Mouse (Mus musculus): Measurements from ENCODE around the gene Ankrd13c. TPM values are rescaled to one million over a fixed set of nuclear protein-coding genes. Genes with fewer than 3 reads are reported as not detected.

Ankrd13c gene
- polyA plus RNA-seq, 1 experiment = 71.7 TPM

DNA sequence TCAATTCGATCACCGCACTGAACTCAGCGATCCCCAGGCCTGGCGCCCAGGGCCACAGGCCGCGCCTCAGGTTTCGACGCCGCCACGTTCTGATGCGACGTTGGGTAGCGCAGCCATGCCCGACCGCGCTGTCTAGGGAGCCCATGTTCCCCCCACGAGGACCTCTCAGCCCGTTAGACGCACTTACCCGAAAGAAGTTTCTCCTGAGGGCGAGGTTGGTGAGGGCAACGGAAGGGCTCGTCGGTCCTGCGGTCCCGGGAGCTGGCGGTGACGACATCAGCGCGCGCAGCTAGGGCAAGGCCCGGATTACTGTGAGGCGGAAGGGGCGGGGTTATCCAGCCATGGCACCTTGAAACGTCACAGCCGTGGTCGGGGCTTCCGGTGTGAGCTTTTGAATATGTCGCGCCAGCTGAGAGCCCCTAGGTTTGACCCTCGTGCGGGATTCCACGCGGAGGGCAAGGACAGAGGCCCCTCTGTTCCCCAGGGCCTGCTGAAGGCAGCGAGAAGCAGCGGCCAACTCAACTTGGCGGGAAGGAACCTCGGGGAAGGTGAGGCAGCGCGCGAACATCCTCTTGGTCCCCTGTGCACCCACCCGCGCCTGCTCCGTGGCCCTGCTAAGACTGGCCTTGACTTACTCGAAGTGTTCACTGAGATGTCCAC, 89.4 kb downstream of the Ankrd13c start, which contains the start of the genes Srsf11 and Lrrc40:
Gene Srsf11, minus strand, starts transcription at position 311 of the 660 bp plus-strand sequence.
Gene Lrrc40, plus strand, starts transcription at position 334 of the 660 bp plus-strand sequence.
- peak within 1 kb of the TSS; percentile 74 for H3K9ac ChIP-seq (ENCODE audit: low read depth, poor library complexity, severe bottlenecking)
- no peaks in the 10 kb centered on the region for H3K27me3 ChIP-seq (ENCODE audit: control insufficient read depth, insufficient read depth, low read length, poor library complexity, severe bottlenecking)
- H3K27ac ChIP-seq (ENCODE audit: insufficient read depth, low read length) = peak within 1 kb of the TSS; percentile 32
- H3K36me3 ChIP-seq (ENCODE audit: control insufficient read depth, insufficient read depth, low read length, poor library complexity, severe bottlenecking) = no peaks in the 10 kb centered on the region; the same call in 1 of the 2 replicates
- H3K9me3 ChIP-seq (replicated peaks; ENCODE audit: control insufficient read depth, insufficient read depth, low read length, poor library complexity, severe bottlenecking) = no peaks in the 10 kb centered on the region
- TF ChIP-seq EP300 (IDR thresholded peaks at IDR 0.05; ENCODE audit: insufficient read depth, low read depth, low read length) (no peak), POLR2A (IDR thresholded peaks at IDR 0.05; ENCODE audit: insufficient read depth, low read length) (peak; percentile 20), CTCF (IDR thresholded peaks at IDR 0.05; ENCODE audit: low read depth, low read length) (no peak)
- peaks cover 1% of the 10 kb centered on the region for H3K4me1 ChIP-seq (ENCODE audit: control insufficient read depth, insufficient read depth, low read length)
- H3K4me3 ChIP-seq (ENCODE audit: low read depth, low read length) = peak within 1 kb of the TSS; percentile 91

DNA sequence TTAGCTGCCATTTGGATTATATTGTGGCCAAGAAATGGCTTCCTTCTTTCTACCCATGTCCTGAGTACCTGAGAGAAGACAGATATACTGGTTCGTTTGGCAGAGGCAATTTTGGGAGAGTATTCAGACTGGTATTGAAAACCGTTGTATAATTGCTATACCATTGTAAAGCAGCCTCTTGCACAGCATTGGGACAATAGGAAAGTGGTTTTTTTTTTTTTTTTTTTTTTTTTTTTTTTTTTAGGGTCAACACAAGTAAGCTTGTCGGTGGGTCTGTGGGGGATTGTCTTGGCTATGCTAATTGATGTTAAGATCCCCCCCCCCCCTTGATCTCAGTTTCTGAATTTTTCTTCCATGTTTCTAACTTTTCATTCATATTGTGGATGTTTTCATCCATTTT, 91.1 kb downstream of the Ankrd13c start:
- no peak overlapping the region for H3K9ac ChIP-seq (ENCODE audit: low read depth, poor library complexity, severe bottlenecking)
- H3K9me3 ChIP-seq (replicated peaks; ENCODE audit: control insufficient read depth, insufficient read depth, low read length, poor library complexity, severe bottlenecking) = no peaks in the 10 kb centered on the region
- no peak for TF ChIP-seq POLR2A (IDR thresholded peaks at IDR 0.05; ENCODE audit: insufficient read depth, low read length)
- TF ChIP-seq CTCF (IDR thresholded peaks at IDR 0.05; ENCODE audit: low read depth, low read length) = no peak
- no peak for TF ChIP-seq EP300 (IDR thresholded peaks at IDR 0.05; ENCODE audit: insufficient read depth, low read depth, low read length)
- no peaks in the 10 kb centered on the region for H3K27me3 ChIP-seq (ENCODE audit: control insufficient read depth, insufficient read depth, low read length, poor library complexity, severe bottlenecking)
- H3K36me3 ChIP-seq (ENCODE audit: control insufficient read depth, insufficient read depth, low read length, poor library complexity, severe bottlenecking) = no peaks in the 10 kb centered on the region; the same call in 1 of the 2 replicates
- no peak overlapping the region for H3K4me3 ChIP-seq (ENCODE audit: low read depth, low read length)
- H3K4me1 ChIP-seq (ENCODE audit: control insufficient read depth, insufficient read depth, low read length) = peaks cover 1% of the 10 kb centered on the region
- H3K27ac ChIP-seq (ENCODE audit: insufficient read depth, low read length) = no peak overlapping the region

DNA sequence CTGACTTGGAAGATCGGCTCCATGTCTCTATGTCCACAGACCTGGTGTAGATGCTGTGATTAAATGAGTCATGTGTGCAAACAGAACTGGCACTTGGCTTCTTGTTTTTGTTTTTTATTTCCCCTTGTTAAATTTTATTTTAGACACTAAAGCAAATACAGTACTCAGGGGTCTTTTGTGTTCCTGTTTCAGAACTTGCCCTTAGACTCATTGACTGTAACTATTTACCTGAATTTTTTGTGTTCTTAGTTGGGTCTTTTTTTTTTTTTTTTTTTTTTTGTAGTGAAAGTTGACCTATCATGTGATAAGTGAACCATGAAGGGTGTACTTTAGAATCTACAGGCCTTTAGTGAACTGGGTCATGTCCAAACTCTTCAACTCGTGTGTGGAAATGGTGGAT, 93.7 kb downstream of the Ankrd13c start:
- TF ChIP-seq POLR2A (IDR thresholded peaks at IDR 0.05; ENCODE audit: insufficient read depth, low read length) (no peak), CTCF (IDR thresholded peaks at IDR 0.05; ENCODE audit: low read depth, low read length) (no peak), EP300 (IDR thresholded peaks at IDR 0.05; ENCODE audit: insufficient read depth, low read depth, low read length) (no peak)
- Histone ChIP-seq H3K4me1 (ENCODE audit: control insufficient read depth, insufficient read depth, low read length) (peaks cover 1% of the 10 kb centered on the region), H3K9ac (ENCODE audit: low read depth, poor library complexity, severe bottlenecking) (no peak overlapping the region), H3K36me3 (ENCODE audit: control insufficient read depth, insufficient read depth, low read length, poor library complexity, severe bottlenecking) (peaks cover 2% of the 10 kb centered on the region; the same call in 1 of the 2 replicates), H3K27me3 (ENCODE audit: control insufficient read depth, insufficient read depth, low read length, poor library complexity, severe bottlenecking) (no peaks in the 10 kb centered on the region), H3K9me3 (replicated peaks; ENCODE audit: control insufficient read depth, insufficient read depth, low read length, poor library complexity, severe bottlenecking) (no peaks in the 10 kb centered on the region), H3K27ac (ENCODE audit: insufficient read depth, low read length) (no peak overlapping the region), H3K4me3 (ENCODE audit: low read depth, low read length) (no peak overlapping the region)

DNA sequence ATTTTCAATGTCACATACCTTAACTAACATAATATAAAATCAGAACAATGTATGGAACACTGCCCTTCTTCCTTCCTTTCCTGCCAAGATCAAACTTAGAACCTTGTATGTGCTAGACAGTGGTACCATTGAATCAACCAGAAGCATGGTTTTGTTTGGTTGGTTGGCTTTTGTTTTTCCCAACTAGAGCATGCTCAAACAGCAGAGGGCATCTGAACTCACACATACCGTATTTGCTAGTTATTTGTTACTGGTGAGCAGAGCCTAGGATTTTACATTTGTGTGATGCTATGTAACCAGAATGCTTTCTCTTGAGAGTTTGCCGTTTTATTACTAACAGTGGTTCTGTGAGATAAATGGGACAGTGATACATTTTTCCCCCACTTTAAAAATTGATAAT, 102.5 kb downstream of the Ankrd13c start:
- no peak overlapping the region for H3K4me3 ChIP-seq (ENCODE audit: low read depth, low read length)
- peaks cover 5% of the 10 kb centered on the region for H3K36me3 ChIP-seq (ENCODE audit: control insufficient read depth, insufficient read depth, low read length, poor library complexity, severe bottlenecking)
- TF ChIP-seq POLR2A (IDR thresholded peaks at IDR 0.05; ENCODE audit: insufficient read depth, low read length) (no peak), EP300 (IDR thresholded peaks at IDR 0.05; ENCODE audit: insufficient read depth, low read depth, low read length) (no peak), CTCF (IDR thresholded peaks at IDR 0.05; ENCODE audit: low read depth, low read length) (no peak)
- no peak overlapping the region for H3K9ac ChIP-seq (ENCODE audit: low read depth, poor library complexity, severe bottlenecking)
- no peak overlapping the region for H3K27ac ChIP-seq (ENCODE audit: insufficient read depth, low read length)
- H3K27me3 ChIP-seq (ENCODE audit: control insufficient read depth, insufficient read depth, low read length, poor library complexity, severe bottlenecking) = no peaks in the 10 kb centered on the region
- no peaks in the 10 kb centered on the region for H3K4me1 ChIP-seq (ENCODE audit: control insufficient read depth, insufficient read depth, low read length)
- H3K9me3 ChIP-seq (replicated peaks; ENCODE audit: control insufficient read depth, insufficient read depth, low read length, poor library complexity, severe bottlenecking) = no peaks in the 10 kb centered on the region

Other genes with a start within 250 kb of the Ankrd13c start
- gene Cth, start 22.2 kb upstream of the Ankrd13c start, polyA plus RNA-seq (2011; ENCODE audit: insufficient read depth, insufficient read length, low read depth, missing spikeins) = 46.3 and 52.8 TPM in 2 replicates
- 342 and 346 TPM in 2 replicates for gene Srsf11, start 89.4 kb downstream of the Ankrd13c start, polyA plus RNA-seq (2011; ENCODE audit: insufficient read depth, insufficient read length, low read depth, missing spikeins)
- 92.2 and 106 TPM in 2 replicates for gene Lrrc40, start 89.4 kb downstream of the Ankrd13c start, polyA plus RNA-seq (2011; ENCODE audit: insufficient read depth, insufficient read length, low read depth, missing spikeins)